Mouse (Mus musculus): ENCODE measurements around the gene Cox8b.
A peak's percentile ranks its signal among the peaks of the same experiment; 100 is the strongest.
"Not testable (repeated sequence)": the region's sequence is repeated elsewhere in the genome, so short reads cannot be mapped to it uniquely, and the experiment has no call there.

Gene Cox8b

GRCm38 (mm10) chr7:140912846-140913482, 12.7 kb upstream of the Cox8b start:
- no peak for DNase-seq

GRCm38 (mm10) chr7:140912293-140912692, 12.0 kb upstream of the Cox8b start:
- DNase-seq: no peak

GRCm38 (mm10) chr7:140908634-140909107, 8.4 kb upstream of the Cox8b start:
- DNase-seq: peak; percentile 41 to 72

- DNase-seq: no peak
These were observed 7.9 kb upstream of the Cox8b start for GRCm38 (mm10) chr7:140908181-140908580.

- no peak for DNase-seq
These were observed 7.5 kb upstream of the Cox8b start for GRCm38 (mm10) chr7:140907697-140908096.

- no peak for DNase-seq
These were observed 6.9 kb upstream of the Cox8b start for GRCm38 (mm10) chr7:140907131-140907530.

GRCm38 (mm10) chr7:140905642-140906081, 5.4 kb upstream of the Cox8b start:
- DNase-seq: no peak

- peak; percentile 44 to 82 for DNase-seq
These were observed 3.0 kb upstream of the Cox8b start for GRCm38 (mm10) chr7:140903212-140903611.

- no peak for DNase-seq
These were observed 2.0 kb upstream of the Cox8b start for GRCm38 (mm10) chr7:140902036-140902875.

- DNase-seq: no peak
These were observed 1.1 kb downstream of the Cox8b start for GRCm38 (mm10) chr7:140899121-140899520.

- no peak for DNase-seq
These were observed 2.4 kb downstream of the Cox8b start for GRCm38 (mm10) chr7:140897863-140898262.

- no peak for DNase-seq
These were observed 5.6 kb downstream of the Cox8b start for GRCm38 (mm10) chr7:140894611-140895010.

- no peak for DNase-seq
These were observed 6.2 kb downstream of the Cox8b start for GRCm38 (mm10) chr7:140894031-140894430.

GRCm38 (mm10) chr7:140890636-140891035, 9.6 kb downstream of the Cox8b start:
- DNase-seq: not testable (repeated sequence)

- no peak for DNase-seq
These were observed 17.8 kb downstream of the Cox8b start for GRCm38 (mm10) chr7:140882469-140882803.

GRCm38 (mm10) chr7:140881696-140882468, 18.4 kb downstream of the Cox8b start, which contains the start of the genes Psmd13 and Sirt3:
TSS of gene Psmd13 (plus strand) at chr7:140881968.
TSS of gene Sirt3 (minus strand) at chr7:140882309.
- DNase-seq: peak; percentile 86 to 95

- no peak for DNase-seq
These were observed 19.3 kb downstream of the Cox8b start for GRCm38 (mm10) chr7:140880865-140881515.

- DNase-seq: no peak
These were observed 19.8 kb downstream of the Cox8b start for GRCm38 (mm10) chr7:140880419-140880818.

- DNase-seq: no peak
These were observed 20.9 kb downstream of the Cox8b start for GRCm38 (mm10) chr7:140879355-140879754.

- no peak for DNase-seq
These were observed 22.9 kb downstream of the Cox8b start for GRCm38 (mm10) chr7:140877364-140877763.

GRCm38 (mm10) chr7:140874224-140874623, 26.0 kb downstream of the Cox8b start:
- DNase-seq: no peak

GRCm38 (mm10) chr7:140864761-140865160, 35.5 kb downstream of the Cox8b start:
- no peak for DNase-seq

GRCm38 (mm10) chr7:140860728-140861127, 39.5 kb downstream of the Cox8b start:
- DNase-seq: no peak

Data from spleen, adult 18-20 months (tissue).